Mouse (Mus musculus) megakaryocyte, embryonic 14.5 days (primary cell): Measurements from ENCODE around the gene Myocos.

Experiments used
- FLI1 ChIP-seq: IDR thresholded peaks from 2 replicates; pipeline ENCODE4 v1.6.1; 2012; ENCODE audit warnings: low read length, inconsistent platforms, mixed read lengths
- GATA1 ChIP-seq: IDR thresholded peaks from 3 replicates; pipeline ENCODE4 v1.6.1; 2012; ENCODE audit warnings: mixed read lengths, low read length, inconsistent platforms, borderline replicate concordance

- TF ChIP-seq FLI1 (no peak), GATA1 (no peak)
Measured at GRCm38 (mm10) chr1:162693721-162694120, 35.7 kb upstream of the Myocos start.
